Mouse (Mus musculus): Measurements from ENCODE around the gene Zfp598. TPM values are rescaled to one million over a fixed set of nuclear protein-coding genes. Genes with fewer than 3 reads are reported as not detected.

Gene Zfp598
- polyA plus RNA-seq, 1 experiment = 59.7 TPM

GRCm38 (mm10) chr17:24645916-24646315 is 23.6 kb upstream of the Zfp598 start:
- H3K4me1 ChIP-seq (ENCODE audit: control insufficient read depth, insufficient read depth, insufficient read length) = peaks cover 4% of the 10 kb centered on the region
- H3K4me3 ChIP-seq (ENCODE audit: extremely low read depth, insufficient read depth, insufficient read length) = no peak overlapping the region
- WGBS = 92% methylated on average over 3 of the region's 3 CpGs
- no peaks in the 10 kb centered on the region for H3K36me3 ChIP-seq (ENCODE audit: control insufficient read depth, insufficient read depth, low read length)
- peaks cover 8% of the 10 kb centered on the region for H3K27me3 ChIP-seq (ENCODE audit: control insufficient read depth, insufficient read depth, low read length)
- no peak for DNase-seq (ENCODE audit: low read depth in 1 of 2, low spot score in 2 of 2)
- H3K27ac ChIP-seq (ENCODE audit: insufficient read depth, low read length) = peak overlapping the region; percentile 17; the same call in 1 of the 2 replicates
- TF ChIP-seq CTCF (IDR thresholded peaks at IDR 0.05; ENCODE audit: extremely low read depth, insufficient read depth, insufficient read length, insufficient replicate concordance) (no peak), POLR2A (IDR thresholded peaks at IDR 0.05; ENCODE audit: low read depth, low read length) (no peak)

GRCm38 (mm10) chr17:24646381-24646780 is 23.1 kb upstream of the Zfp598 start:
- peaks cover 4% of the 10 kb centered on the region for H3K4me1 ChIP-seq (ENCODE audit: control insufficient read depth, insufficient read depth, insufficient read length)
- peaks cover 8% of the 10 kb centered on the region for H3K27me3 ChIP-seq (ENCODE audit: control insufficient read depth, insufficient read depth, low read length)
- TF ChIP-seq CTCF (IDR thresholded peaks at IDR 0.05; ENCODE audit: extremely low read depth, insufficient read depth, insufficient read length, insufficient replicate concordance) (no peak), POLR2A (IDR thresholded peaks at IDR 0.05; ENCODE audit: low read depth, low read length) (no peak)
- DNase-seq (ENCODE audit: low read depth in 1 of 2, low spot score in 2 of 2) = no peak
- no peaks in the 10 kb centered on the region for H3K36me3 ChIP-seq (ENCODE audit: control insufficient read depth, insufficient read depth, low read length)
- WGBS = 84% methylated on average over 4 of the region's 4 CpGs
- H3K4me3 ChIP-seq (ENCODE audit: extremely low read depth, insufficient read depth, insufficient read length) = no peak overlapping the region
- H3K27ac ChIP-seq (ENCODE audit: insufficient read depth, low read length) = no peak overlapping the region

GRCm38 (mm10) chr17:24647493-24647892 is 22.0 kb upstream of the Zfp598 start:
- Histone ChIP-seq H3K36me3 (ENCODE audit: control insufficient read depth, insufficient read depth, low read length) (no peaks in the 10 kb centered on the region), H3K27ac (ENCODE audit: insufficient read depth, low read length) (no peak overlapping the region; the same call in 1 of the 2 replicates), H3K4me1 (ENCODE audit: control insufficient read depth, insufficient read depth, insufficient read length) (peaks cover 4% of the 10 kb centered on the region), H3K27me3 (ENCODE audit: control insufficient read depth, insufficient read depth, low read length) (peaks cover 8% of the 10 kb centered on the region), H3K4me3 (ENCODE audit: extremely low read depth, insufficient read depth, insufficient read length) (no peak overlapping the region)
- 88% methylated on average over 11 of the region's 11 CpGs for WGBS
- no peak for DNase-seq (ENCODE audit: low read depth in 1 of 2, low spot score in 2 of 2)
- no peak for TF ChIP-seq POLR2A (IDR thresholded peaks at IDR 0.05; ENCODE audit: low read depth, low read length)
- TF ChIP-seq CTCF (IDR thresholded peaks at IDR 0.05; ENCODE audit: extremely low read depth, insufficient read depth, insufficient read length, insufficient replicate concordance) = no peak

DNA sequence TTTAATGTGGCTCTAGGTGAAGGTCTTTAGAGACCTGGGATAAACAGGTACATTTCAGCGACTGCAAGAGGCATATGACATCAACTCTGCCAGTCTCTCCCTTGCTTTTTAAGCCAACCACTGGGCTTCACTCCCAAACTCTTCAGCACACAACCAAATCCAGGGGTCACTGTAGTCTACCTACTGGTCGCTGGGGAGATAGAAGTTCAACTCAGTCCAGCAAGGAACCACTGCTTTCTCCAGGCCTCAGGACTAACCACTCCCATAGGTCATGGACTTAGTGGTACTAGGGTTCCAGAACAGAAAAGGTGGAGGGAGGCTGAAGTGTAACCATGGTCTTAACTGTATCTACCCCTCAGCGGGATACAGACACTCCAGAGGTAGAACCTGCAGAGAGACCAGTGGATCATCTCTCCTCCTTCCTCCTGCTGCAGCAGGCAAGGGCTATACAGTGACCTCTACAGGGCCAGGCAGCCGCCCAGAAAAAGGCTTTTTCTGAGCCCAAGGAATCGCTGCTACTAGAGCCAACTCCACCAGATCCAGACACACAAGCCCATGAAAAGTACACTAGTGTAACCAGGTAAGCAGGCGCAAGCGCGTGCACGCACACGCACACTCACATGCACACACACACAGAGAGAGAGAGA is 20.6 kb upstream of the Zfp598 start:
- Histone ChIP-seq H3K4me1 (ENCODE audit: control insufficient read depth, insufficient read depth, insufficient read length) (peaks cover 4% of the 10 kb centered on the region), H3K27me3 (ENCODE audit: control insufficient read depth, insufficient read depth, low read length) (peaks cover 8% of the 10 kb centered on the region), H3K27ac (ENCODE audit: insufficient read depth, low read length) (no peak overlapping the region; the same call in 1 of the 2 replicates), H3K4me3 (ENCODE audit: extremely low read depth, insufficient read depth, insufficient read length) (no peak overlapping the region), H3K36me3 (ENCODE audit: control insufficient read depth, insufficient read depth, low read length) (no peaks in the 10 kb centered on the region)
- no peak for TF ChIP-seq POLR2A (IDR thresholded peaks at IDR 0.05; ENCODE audit: low read depth, low read length)
- no peak for DNase-seq (ENCODE audit: low read depth in 1 of 2, low spot score in 2 of 2)
- 78% methylated on average over 10 of the region's 10 CpGs for WGBS

DNA sequence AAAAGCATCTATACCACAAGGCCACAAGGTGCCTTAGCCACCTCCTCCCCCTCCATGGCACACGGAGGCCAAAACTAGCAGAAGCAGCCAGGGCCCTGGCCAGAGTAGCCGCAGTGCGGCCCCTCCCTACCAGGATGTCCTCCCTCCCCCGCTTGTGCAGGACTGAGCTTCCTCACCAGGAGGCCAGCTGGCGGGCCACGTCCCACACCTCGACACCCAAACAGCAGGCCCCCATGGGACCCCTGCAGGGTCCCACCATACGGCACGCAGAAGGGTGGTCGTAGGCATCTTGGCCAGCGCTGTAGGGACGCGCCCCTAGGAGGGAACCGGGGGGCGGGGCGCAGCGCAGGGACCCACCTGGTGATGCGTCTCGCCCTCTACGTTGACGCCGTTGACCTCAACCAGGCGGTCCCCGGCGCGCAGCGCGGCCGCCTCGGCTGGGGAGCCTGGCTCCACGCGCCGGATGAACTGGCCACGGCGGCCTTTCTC is 19.9 kb upstream of the Zfp598 start:
- Histone ChIP-seq H3K4me3 (ENCODE audit: extremely low read depth, insufficient read depth, insufficient read length) (peak overlapping the region; percentile 52), H3K27ac (ENCODE audit: insufficient read depth, low read length) (peak overlapping the region; percentile 49), H3K36me3 (ENCODE audit: control insufficient read depth, insufficient read depth, low read length) (no peaks in the 10 kb centered on the region), H3K4me1 (ENCODE audit: control insufficient read depth, insufficient read depth, insufficient read length) (peaks cover 4% of the 10 kb centered on the region), H3K27me3 (ENCODE audit: control insufficient read depth, insufficient read depth, low read length) (peaks cover 8% of the 10 kb centered on the region)
- no peak for DNase-seq (ENCODE audit: low read depth in 1 of 2, low spot score in 2 of 2)
- no peak for TF ChIP-seq CTCF (IDR thresholded peaks at IDR 0.05; ENCODE audit: extremely low read depth, insufficient read depth, insufficient read length, insufficient replicate concordance)
- no peak for TF ChIP-seq POLR2A (IDR thresholded peaks at IDR 0.05; ENCODE audit: low read depth, low read length)
- 1% methylated on average over 35 of the region's 35 CpGs for WGBS

- TF ChIP-seq POLR2A (IDR thresholded peaks at IDR 0.05; ENCODE audit: low read depth, low read length) (no peak), CTCF (IDR thresholded peaks at IDR 0.05; ENCODE audit: extremely low read depth, insufficient read depth, insufficient read length, insufficient replicate concordance) (no peak)
- no peak for DNase-seq (ENCODE audit: low read depth in 1 of 2, low spot score in 2 of 2)
- no peaks in the 10 kb centered on the region for H3K36me3 ChIP-seq (ENCODE audit: control insufficient read depth, insufficient read depth, low read length)
- H3K4me1 ChIP-seq (ENCODE audit: control insufficient read depth, insufficient read depth, insufficient read length) = peaks cover 4% of the 10 kb centered on the region
- H3K27me3 ChIP-seq (ENCODE audit: control insufficient read depth, insufficient read depth, low read length) = peaks cover 8% of the 10 kb centered on the region
- 1% methylated on average over 36 of the region's 41 CpGs for WGBS
- H3K4me3 ChIP-seq (ENCODE audit: extremely low read depth, insufficient read depth, insufficient read length) = peak within 1 kb of the TSS; percentile 52
- H3K27ac ChIP-seq (ENCODE audit: insufficient read depth, low read length) = peak within 1 kb of the TSS; percentile 49
Observed at GRCm38 (mm10) chr17:24650070-24650616, 19.3 kb upstream of the Zfp598 start, which contains the start of gene Slc9a3r2. Slc9a3r2 (minus strand) TSS chr17:24650327.

GRCm38 (mm10) chr17:24650766-24651165 is 18.7 kb upstream of the Zfp598 start:
- Histone ChIP-seq H3K4me1 (ENCODE audit: control insufficient read depth, insufficient read depth, insufficient read length) (peaks cover 4% of the 10 kb centered on the region), H3K27me3 (ENCODE audit: control insufficient read depth, insufficient read depth, low read length) (peaks cover 8% of the 10 kb centered on the region), H3K27ac (ENCODE audit: insufficient read depth, low read length) (0 out of 2 replicates have a peak overlapping the region, but pooled peaks have one; percentile 6), H3K36me3 (ENCODE audit: control insufficient read depth, insufficient read depth, low read length) (no peaks in the 10 kb centered on the region), H3K4me3 (ENCODE audit: extremely low read depth, insufficient read depth, insufficient read length) (no peak overlapping the region)
- TF ChIP-seq POLR2A (IDR thresholded peaks at IDR 0.05; ENCODE audit: low read depth, low read length) (no peak), CTCF (IDR thresholded peaks at IDR 0.05; ENCODE audit: extremely low read depth, insufficient read depth, insufficient read length, insufficient replicate concordance) (no peak)
- 88% methylated on average over 4 of the region's 4 CpGs for WGBS
- DNase-seq (ENCODE audit: low read depth in 1 of 2, low spot score in 2 of 2) = no peak
